Mouse (Mus musculus) bone marrow macrophage, adult 2 months (primary cell): Measurements from ENCODE around the gene B2m. TPM values are rescaled to one million over a fixed set of nuclear protein-coding genes. Genes with fewer than 3 reads are reported as not detected.

Source experiments
- H3K27ac ChIP-seq: 2 replicates; pipeline ENCODE4 v1.5.1; 2012; ENCODE audit warnings: low read depth, low read length; ENCODE audit not compliant: insufficient read depth
- H3K4me1 ChIP-seq: 2 replicates; pipeline ENCODE4 v1.6.1; 2012; ENCODE audit warnings: low read length; ENCODE audit not compliant: control insufficient read depth, insufficient read depth
- H3K4me3 ChIP-seq: 2 replicates; pipeline ENCODE4 v1.5.1; 2012; ENCODE audit warnings: mild to moderate bottlenecking, low read length, moderate library complexity; ENCODE audit not compliant: insufficient read depth
- CTCF ChIP-seq: IDR thresholded peaks from 2 replicates; pipeline ENCODE4 v1.5.1; 2012; ENCODE audit warnings: low read depth, mild to moderate bottlenecking, low read length, moderate library complexity
- POLR2A ChIP-seq: IDR thresholded peaks from 2 replicates; pipeline ENCODE4 v1.6.1; 2012; ENCODE audit warnings: mild to moderate bottlenecking, low read depth, low read length, borderline replicate concordance
- polyA plus RNA-seq: library from polyadenylated mRNA; stranded (reverse); fragments of >200 nt; gene quantifications from 2 replicates; pipeline ENCODE4 v1.2.4, GENCODE M21; 2012; ENCODE audit not compliant: missing spikeins, insufficient read depth, insufficient read length

The B2m gene
- polyA plus RNA-seq, 1 experiment: 8,193 TPM

GRCm38 (mm10) chr2:122159667-122160066 is 12.2 kb downstream of the B2m start:
- peaks cover 47% of the 10 kb centered on the region for H3K4me1 ChIP-seq
- TF ChIP-seq POLR2A (no peak), CTCF (no peak)

DNA sequence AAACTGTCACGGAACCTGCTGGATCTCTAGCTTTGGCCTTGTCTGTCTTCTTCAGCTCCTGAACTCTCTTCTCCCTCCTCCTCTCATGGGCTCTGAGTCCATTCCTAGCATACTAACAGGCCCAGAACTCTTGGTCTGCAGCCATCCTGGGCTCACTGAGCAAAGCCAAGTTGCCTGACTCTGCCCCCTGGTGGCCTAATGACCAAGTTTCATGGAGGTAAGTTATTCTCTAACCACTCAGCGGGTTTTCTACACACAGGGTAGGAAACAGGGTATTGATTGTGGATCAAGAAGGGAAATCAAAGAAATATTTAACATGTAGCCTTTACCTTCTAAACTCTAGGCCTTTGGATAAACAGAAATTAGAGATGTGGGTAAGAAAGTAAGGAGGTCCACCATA is 13.2 kb downstream of the B2m start, which contains the start of gene Trim69:
Trim69 (plus strand) TSS at position 21 of the 400 bp plus-strand sequence.
- TF ChIP-seq CTCF (peak; percentile 80), POLR2A (no peak)
- H3K4me1 ChIP-seq: peaks cover 44% of the 10 kb centered on the region
- H3K4me3 ChIP-seq: no peak within 1 kb of the TSS
- peak within 1 kb of the TSS; percentile 70 for H3K27ac ChIP-seq

More at GRCm38 (mm10) chr2:122159667-122160066, 12.2 kb downstream of the B2m start:
- H3K27ac ChIP-seq: no peak overlapping the region
- H3K4me3 ChIP-seq: no peak overlapping the region

DNA sequence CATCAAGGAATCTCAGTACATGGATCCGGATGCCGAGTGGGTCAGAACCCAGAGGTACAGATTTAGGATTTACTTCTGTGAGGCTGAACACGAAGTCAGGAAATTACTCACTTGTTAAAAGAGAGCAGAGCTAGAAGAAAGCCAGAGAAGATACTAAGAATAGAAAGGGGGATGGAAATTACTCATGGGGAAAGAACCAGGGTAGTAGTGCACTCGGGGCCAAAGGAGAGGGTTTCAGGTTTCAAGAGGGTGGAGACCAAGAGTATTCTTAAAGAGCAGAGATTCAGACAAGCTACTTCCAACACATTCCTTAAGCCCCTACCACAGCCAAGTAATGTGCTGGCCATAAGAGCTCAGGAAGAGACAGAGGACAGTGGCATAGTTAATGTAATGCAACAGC is 14.1 kb downstream of the B2m start:
- no peak overlapping the region for H3K4me3 ChIP-seq
- TF ChIP-seq CTCF: no peak
- TF ChIP-seq POLR2A: no peak
- H3K4me1 ChIP-seq: peaks cover 42% of the 10 kb centered on the region
- peak overlapping the region; percentile 70 for H3K27ac ChIP-seq

DNA sequence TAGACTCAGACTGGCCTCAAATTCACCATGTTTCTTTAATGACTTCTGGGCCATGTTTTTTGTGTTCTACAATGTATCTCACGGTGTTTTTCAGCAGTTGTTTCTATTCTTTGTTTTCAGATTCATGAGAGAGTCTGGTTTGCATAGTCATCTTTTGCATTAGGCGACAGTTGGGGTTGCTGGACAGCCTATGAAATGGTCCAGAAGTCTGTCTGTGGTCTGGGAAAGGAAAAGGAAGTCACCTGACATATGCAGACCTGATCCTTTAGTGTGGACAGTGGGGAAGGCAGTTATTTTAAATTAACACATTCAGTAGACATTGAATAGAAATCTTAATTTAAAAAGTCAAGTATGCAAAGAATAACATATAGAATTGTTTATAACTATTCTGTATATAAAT is 15.0 kb downstream of the B2m start:
- Histone ChIP-seq H3K27ac (peak overlapping the region; percentile 3; the same call in 1 of the 2 replicates), H3K4me1 (peaks cover 42% of the 10 kb centered on the region), H3K4me3 (no peak overlapping the region)
- TF ChIP-seq CTCF (no peak), POLR2A (no peak)

DNA sequence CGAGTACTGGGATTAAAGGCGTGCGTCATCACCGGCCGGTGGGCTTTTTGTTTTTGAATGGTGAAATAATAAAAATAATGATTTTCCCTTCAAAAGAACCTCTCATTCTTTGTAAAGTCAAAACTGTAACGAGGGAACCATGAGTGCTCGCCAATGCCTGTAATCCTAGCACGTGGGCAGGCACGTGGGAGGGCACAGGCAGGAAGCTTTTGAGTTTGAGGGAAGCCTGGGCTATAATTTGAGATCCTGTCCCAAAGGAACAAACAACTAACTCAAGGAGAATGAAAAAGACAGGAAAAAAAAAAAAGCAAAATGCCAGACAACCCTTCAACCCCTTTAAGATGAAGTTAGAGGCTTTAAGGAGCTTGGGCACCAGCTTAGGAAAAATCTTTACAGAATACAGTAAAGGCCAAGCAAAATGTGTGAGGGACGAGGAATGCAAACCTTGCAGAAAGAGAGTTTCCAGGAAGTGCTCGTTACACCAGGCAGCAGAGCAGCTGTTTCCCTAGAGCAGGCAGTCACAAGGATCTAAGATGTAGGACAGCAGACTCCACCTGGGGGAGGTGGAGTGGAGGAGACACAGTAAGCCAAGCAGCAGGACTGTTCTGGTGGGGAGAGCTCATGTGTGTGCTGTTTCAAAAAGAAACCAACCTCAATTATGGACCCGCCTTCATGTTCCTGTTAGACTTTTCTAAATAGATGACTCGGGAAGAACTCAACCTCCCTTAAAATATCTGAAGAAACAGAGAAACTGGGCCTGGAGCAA is 16.1 kb downstream of the B2m start:
- Histone ChIP-seq H3K27ac (peak overlapping the region; percentile 94), H3K4me3 (peak overlapping the region; percentile 49), H3K4me1 (peaks cover 42% of the 10 kb centered on the region)
- no peak for TF ChIP-seq POLR2A
- TF ChIP-seq CTCF: no peak

- peak overlapping the region; percentile 49 for H3K4me3 ChIP-seq
- peak overlapping the region; percentile 94 for H3K27ac ChIP-seq
- H3K4me1 ChIP-seq: peaks cover 42% of the 10 kb centered on the region
- TF ChIP-seq POLR2A (no peak), CTCF (no peak)
Measured at GRCm38 (mm10) chr2:122164293-122164692, 16.8 kb downstream of the B2m start.

DNA sequence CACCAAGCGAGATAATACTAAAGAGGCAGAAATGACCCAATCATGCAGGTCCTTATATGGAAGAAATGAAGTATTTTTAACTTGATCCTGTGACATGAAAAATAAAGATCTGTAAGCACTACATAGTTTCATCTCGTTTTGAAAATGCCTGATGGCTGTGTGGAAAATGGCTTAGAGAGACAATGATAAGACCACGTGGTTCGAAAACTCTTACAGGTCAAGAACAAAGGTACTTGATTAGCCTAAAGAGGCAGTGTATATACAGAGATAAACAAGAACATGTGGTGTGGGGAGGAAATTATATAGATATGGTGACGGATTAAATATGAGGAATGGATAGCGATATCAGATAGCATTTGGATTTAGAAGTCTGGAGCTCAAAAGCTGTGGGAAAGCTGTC is 23.8 kb downstream of the B2m start:
- TF ChIP-seq CTCF: no peak
- TF ChIP-seq POLR2A: no peak
- H3K27ac ChIP-seq: no peak overlapping the region
- H3K4me1 ChIP-seq: peaks cover 2% of the 10 kb centered on the region
- H3K4me3 ChIP-seq: no peak overlapping the region

DNA sequence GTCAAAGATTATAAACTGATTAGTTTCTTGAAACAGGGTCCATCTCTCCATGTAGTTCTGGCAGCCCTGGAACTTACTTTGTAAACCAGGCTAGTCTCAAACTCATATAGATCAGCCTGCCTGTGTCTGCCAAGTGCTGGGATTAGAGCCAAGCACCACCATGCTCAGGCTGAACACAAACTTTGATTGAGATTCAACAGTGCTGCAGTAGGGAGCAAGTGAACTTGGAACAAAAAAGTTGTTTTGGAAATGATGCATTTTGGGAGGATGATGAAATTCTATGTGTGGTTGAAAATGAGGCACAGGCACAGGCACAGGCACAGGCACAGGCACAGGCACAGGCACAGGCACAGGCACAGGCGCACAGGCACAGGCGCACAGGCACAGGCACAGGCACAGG is 24.7 kb downstream of the B2m start:
- H3K4me3 ChIP-seq: no peak overlapping the region
- H3K27ac ChIP-seq: no peak overlapping the region
- no peaks in the 10 kb centered on the region for H3K4me1 ChIP-seq
- no peak for TF ChIP-seq CTCF
- no peak for TF ChIP-seq POLR2A

GRCm38 (mm10) chr2:122180051-122180822 is 32.8 kb downstream of the B2m start:
- Histone ChIP-seq H3K4me3 (no peak overlapping the region), H3K4me1 (peaks cover 14% of the 10 kb centered on the region), H3K27ac (no peak overlapping the region)
- no peak for TF ChIP-seq CTCF

DNA sequence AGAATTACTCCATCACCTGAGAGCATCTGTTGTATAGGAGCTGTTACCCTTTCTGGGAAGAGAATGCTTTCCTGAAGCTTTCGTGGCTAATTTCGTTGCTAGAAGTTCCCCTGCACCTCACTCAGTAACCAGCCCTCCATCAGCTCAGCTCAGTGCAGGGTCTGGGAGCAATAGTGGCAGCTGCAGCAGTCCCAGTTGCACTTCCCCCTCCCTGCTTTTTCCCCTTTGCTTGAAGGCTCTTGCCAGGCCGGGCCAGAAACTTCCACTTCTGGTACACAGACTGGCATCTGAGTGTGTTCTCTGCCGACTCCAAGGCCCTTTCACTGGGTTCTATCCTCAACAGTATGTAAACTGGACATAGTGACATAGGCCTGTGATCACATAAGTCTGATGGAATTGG is 37.6 kb downstream of the B2m start:
- TF ChIP-seq POLR2A (no peak), CTCF (no peak)
- Histone ChIP-seq H3K4me3 (no peak overlapping the region), H3K27ac (no peak overlapping the region), H3K4me1 (peaks cover 16% of the 10 kb centered on the region)
